Mouse (Mus musculus) adrenal gland (tissue): ENCODE measurements around the gene Sema4b.

ENCODE experiments used
- intact Hi-C: fragments of 180-260 bp; cut with DNase I; formaldehyde crosslinking; loops from one replicate; pipeline ENCODE4 v1.15.1; 2025

The Sema4b gene

GRCm38 (mm10) chr7:80176159-80176558 is 10.5 kb upstream of the Sema4b start:
- intact Hi-C loops = no loop called here

GRCm38 (mm10) chr7:80177438-80177837 is 9.2 kb upstream of the Sema4b start:
- intact Hi-C loops = no loop called here

- intact Hi-C loops = no loop called here
Observed at GRCm38 (mm10) chr7:80178037-80178729, 8.5 kb upstream of the Sema4b start.

GRCm38 (mm10) chr7:80179327-80179726 is 7.3 kb upstream of the Sema4b start:
- intact Hi-C loops = no loop called here

GRCm38 (mm10) chr7:80179790-80180189 is 6.9 kb upstream of the Sema4b start:
- intact Hi-C loops = no loop called here

GRCm38 (mm10) chr7:80180202-80180601 is 6.4 kb upstream of the Sema4b start:
- intact Hi-C loops = no loop called here

- intact Hi-C loops = no loop called here
Observed at GRCm38 (mm10) chr7:80181078-80181477, 5.6 kb upstream of the Sema4b start.

GRCm38 (mm10) chr7:80182139-80182538 is 4.5 kb upstream of the Sema4b start:
- intact Hi-C loops = no loop called here

- intact Hi-C loops = no loop called here
Observed at GRCm38 (mm10) chr7:80183466-80183865, 3.2 kb upstream of the Sema4b start.

- intact Hi-C loops = no loop called here
Observed at GRCm38 (mm10) chr7:80183969-80184368, 2.7 kb upstream of the Sema4b start.

- intact Hi-C loops = no loop called here
Observed at GRCm38 (mm10) chr7:80184551-80184950, 2.1 kb upstream of the Sema4b start.

GRCm38 (mm10) chr7:80184968-80185367 is 1.7 kb upstream of the Sema4b start:
- intact Hi-C loops = no loop called here

GRCm38 (mm10) chr7:80186021-80186420 is 620 bp upstream of the Sema4b start:
- intact Hi-C loops = loop anchor here (2.0 kb wide), 1 partner anchor 15 kb away; no protein-coding TSS in a partner anchor

- intact Hi-C loops = loop anchor here (2.0 kb wide), 1 partner anchor 13 kb away; no protein-coding TSS in a partner anchor
Observed at GRCm38 (mm10) chr7:80187501-80187900, 860 bp downstream of the Sema4b start.

- intact Hi-C loops = no loop called here
Observed at GRCm38 (mm10) chr7:80188579-80189125, 2.0 kb downstream of the Sema4b start.

- intact Hi-C loops = no loop called here
Observed at GRCm38 (mm10) chr7:80189147-80189933, 2.7 kb downstream of the Sema4b start.

- intact Hi-C loops = no loop called here
Observed at GRCm38 (mm10) chr7:80191455-80191854, 4.8 kb downstream of the Sema4b start.

- intact Hi-C loops = no loop called here
Observed at GRCm38 (mm10) chr7:80192226-80193061, 5.8 kb downstream of the Sema4b start.

- intact Hi-C loops = no loop called here
Observed at GRCm38 (mm10) chr7:80193941-80194739, 7.5 kb downstream of the Sema4b start.

GRCm38 (mm10) chr7:80195146-80195545 is 8.5 kb downstream of the Sema4b start:
- intact Hi-C loops = no loop called here
